Mouse (Mus musculus): ENCODE results near the gene Krt78. TPM values are rescaled to one million over a fixed set of nuclear protein-coding genes. Genes with fewer than 3 reads are reported as not detected.

Gene Krt78
- polyA plus RNA-seq, 1 experiment from 2014 or later = 0.35 TPM

GRCm38 (mm10) chr15:101988119-101988518 is 34.0 kb upstream of the Krt78 start:
- H3K36me3 ChIP-seq = no peaks in the 10 kb centered on the region
- H3K27ac ChIP-seq = no peak overlapping the region
- H3K4me1 ChIP-seq = peaks cover 18% of the 10 kb centered on the region
- peak overlapping the region; percentile 35 for H3K4me2 ChIP-seq
- H3K4me3 ChIP-seq = no peak overlapping the region
- H3K27me3 ChIP-seq = 0 out of 2 replicates have a peak, but pooled peaks cover 3% of the 10 kb centered on the region
- peak; percentile 66; the same call in 1 of the 2 replicates for ATAC-seq (ENCODE audit: insufficient number of reproducible peaks, insufficient read depth, low FRiP score, low TSS enrichment, low read depth)
- under 1% methylated on average over 10 of the region's 10 CpGs for WGBS
- no peak overlapping the region for H3K9ac ChIP-seq
- no peaks in the 10 kb centered on the region for H3K9me3 ChIP-seq

GRCm38 (mm10) chr15:101984746-101985145 is 30.7 kb upstream of the Krt78 start:
- Histone ChIP-seq H3K4me1 (peaks cover 13% of the 10 kb centered on the region), H3K27me3 (0 out of 2 replicates have a peak, but pooled peaks cover 3% of the 10 kb centered on the region), H3K9ac (peak overlapping the region; percentile 51), H3K36me3 (no peaks in the 10 kb centered on the region), H3K27ac (no peak overlapping the region; the same call in 1 of the 2 replicates), H3K4me3 (no peak overlapping the region), H3K4me2 (peak overlapping the region; percentile 55), H3K9me3 (no peaks in the 10 kb centered on the region)
- no peak for ATAC-seq (ENCODE audit: insufficient number of reproducible peaks, insufficient read depth, low FRiP score, low TSS enrichment, low read depth)
- WGBS = 13% methylated on average over 6 of the region's 6 CpGs

DNA sequence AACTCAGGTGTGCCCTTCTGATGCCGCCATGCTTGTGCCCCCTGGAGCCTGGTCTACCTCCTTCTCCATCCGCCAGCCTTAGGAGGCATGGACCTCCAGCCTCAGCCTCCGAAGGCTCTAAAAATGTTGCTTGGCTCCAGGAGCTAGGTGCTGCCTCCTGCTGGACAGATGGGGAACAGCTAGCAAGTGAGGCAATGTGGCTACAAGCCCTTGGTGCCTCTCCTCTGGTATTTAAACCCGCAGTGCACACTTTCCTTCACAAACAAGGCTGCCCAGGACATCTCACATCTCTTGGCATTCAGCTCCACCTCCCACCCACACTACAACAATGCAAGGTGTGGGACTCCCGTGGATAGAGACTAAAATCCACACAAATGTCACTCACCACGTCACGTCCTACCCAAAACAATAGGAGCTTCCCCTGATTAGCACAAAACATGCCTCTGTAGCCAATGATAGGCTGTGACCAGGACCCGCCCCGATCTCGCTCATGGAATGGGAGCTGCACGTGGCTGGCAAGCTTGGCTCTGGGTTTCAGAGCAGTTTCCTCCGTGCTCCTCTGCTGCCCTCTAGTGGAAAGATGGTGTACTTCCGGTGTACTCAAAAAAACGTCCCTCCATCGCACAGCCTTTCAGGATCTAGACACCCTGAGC is 30.0 kb upstream of the Krt78 start:
- Histone ChIP-seq H3K9me3 (no peaks in the 10 kb centered on the region), H3K27ac (peak overlapping the region; percentile 78), H3K27me3 (0 out of 2 replicates have a peak, but pooled peaks cover 3% of the 10 kb centered on the region), H3K4me3 (peak overlapping the region; percentile 29), H3K9ac (peak overlapping the region; percentile 51), H3K4me2 (peak overlapping the region; percentile 55), H3K4me1 (peaks cover 13% of the 10 kb centered on the region), H3K36me3 (no peaks in the 10 kb centered on the region)
- WGBS = 1% methylated on average over 15 of the region's 15 CpGs
- peak; percentile 78 for ATAC-seq (ENCODE audit: insufficient number of reproducible peaks, insufficient read depth, low FRiP score, low TSS enrichment, low read depth)

DNA sequence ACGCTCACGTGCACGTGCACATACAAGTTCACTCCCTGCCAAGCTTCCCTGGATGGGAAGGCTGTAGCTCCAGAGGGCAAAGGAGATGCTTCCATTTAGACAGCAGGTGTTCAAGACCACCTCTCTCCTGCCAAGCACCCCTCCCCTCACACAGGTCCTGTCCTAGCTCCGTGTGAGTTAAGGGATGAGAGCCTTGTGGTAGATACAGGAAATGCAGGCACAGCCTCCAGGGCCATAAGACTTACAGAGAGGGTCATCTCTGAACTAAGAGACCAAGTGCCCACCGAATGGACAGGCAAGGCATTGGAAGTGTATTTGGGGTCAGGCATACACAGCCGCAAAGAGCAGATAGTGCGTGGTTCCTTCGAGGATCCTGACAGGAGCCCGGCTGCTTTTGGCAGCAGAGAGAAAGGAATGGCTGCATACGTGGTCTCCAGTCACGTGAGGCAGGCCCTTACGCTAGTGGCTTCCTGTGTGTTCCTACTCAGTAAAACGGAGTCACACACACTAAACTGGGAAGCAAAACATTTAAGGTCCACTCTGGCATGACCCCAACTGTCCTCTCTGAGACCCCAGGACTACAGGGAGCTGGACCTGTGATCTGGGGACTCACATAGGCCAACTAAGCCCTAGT is 29.3 kb upstream of the Krt78 start:
- peaks cover 10% of the 10 kb centered on the region for H3K4me1 ChIP-seq
- 79% methylated on average over 13 of the region's 13 CpGs for WGBS
- H3K27ac ChIP-seq = peak overlapping the region; percentile 78
- H3K4me2 ChIP-seq = peak overlapping the region; percentile 55
- no peak for ATAC-seq (ENCODE audit: insufficient number of reproducible peaks, insufficient read depth, low FRiP score, low TSS enrichment, low read depth)
- H3K36me3 ChIP-seq = no peaks in the 10 kb centered on the region
- peak overlapping the region; percentile 29; the same call in 1 of the 2 replicates for H3K4me3 ChIP-seq
- no peaks in the 10 kb centered on the region for H3K27me3 ChIP-seq
- H3K9ac ChIP-seq = no peak overlapping the region
- H3K9me3 ChIP-seq = no peaks in the 10 kb centered on the region

DNA sequence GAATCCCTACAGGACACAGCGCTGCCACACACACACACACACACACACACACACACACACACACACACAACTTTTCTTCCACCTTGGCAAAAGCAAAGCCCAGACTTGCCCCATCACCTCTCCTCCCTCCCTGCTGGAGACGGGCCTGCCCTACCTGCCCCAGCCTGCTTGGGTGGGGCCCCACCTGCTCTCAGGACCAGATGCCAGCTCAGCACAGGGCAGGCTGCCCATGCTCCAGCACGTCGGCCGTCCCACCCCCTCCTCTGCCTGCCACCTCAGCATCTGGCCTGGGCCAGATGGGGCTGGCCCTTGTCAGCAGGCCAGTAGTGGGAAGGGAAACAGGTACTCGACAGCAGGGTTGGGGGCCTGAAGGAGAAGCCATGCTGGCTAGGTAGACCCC is 26.8 kb upstream of the Krt78 start:
- Histone ChIP-seq H3K9me3 (no peaks in the 10 kb centered on the region), H3K4me3 (no peak overlapping the region), H3K9ac (peak overlapping the region; percentile 16; the same call in 1 of the 2 replicates), H3K4me1 (peaks cover 33% of the 10 kb centered on the region), H3K27me3 (no peaks in the 10 kb centered on the region), H3K27ac (peak overlapping the region; percentile 76), H3K36me3 (no peaks in the 10 kb centered on the region), H3K4me2 (no peak overlapping the region)
- 62% methylated on average over 6 of the region's 6 CpGs for WGBS
- ATAC-seq (ENCODE audit: insufficient number of reproducible peaks, insufficient read depth, low FRiP score, low TSS enrichment, low read depth) = no peak

GRCm38 (mm10) chr15:101977043-101977726 is 23.1 kb upstream of the Krt78 start:
- ATAC-seq (ENCODE audit: insufficient number of reproducible peaks, insufficient read depth, low FRiP score, low TSS enrichment, low read depth) = peak; percentile 81
- Histone ChIP-seq H3K4me1 (peaks cover 42% of the 10 kb centered on the region), H3K4me3 (peak overlapping the region; percentile 34), H3K36me3 (no peaks in the 10 kb centered on the region), H3K27me3 (no peaks in the 10 kb centered on the region), H3K9ac (peak overlapping the region; percentile 71), H3K27ac (peak overlapping the region; percentile 96), H3K9me3 (no peaks in the 10 kb centered on the region), H3K4me2 (peak overlapping the region; percentile 64)
- 2% methylated on average over 39 of the region's 39 CpGs for WGBS

DNA sequence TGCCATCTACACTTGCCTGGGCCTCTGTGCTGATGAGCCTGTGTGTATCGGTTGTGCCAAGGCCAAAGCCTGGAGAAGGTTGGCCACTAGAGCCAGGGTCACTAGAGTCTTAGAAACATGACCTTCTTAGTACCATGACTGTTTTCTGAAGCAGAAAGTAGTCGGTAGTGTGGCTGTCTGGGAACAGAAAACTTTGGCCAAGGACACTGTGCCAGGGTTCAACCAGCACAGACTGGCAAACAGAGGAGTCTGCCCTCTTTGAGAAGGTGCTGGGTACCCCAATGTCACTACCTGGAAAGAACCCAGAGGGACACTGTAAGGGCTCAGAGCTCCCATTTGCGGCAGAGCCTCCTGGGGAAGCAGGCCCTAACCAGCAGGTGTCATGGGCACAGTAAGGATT is 22.6 kb upstream of the Krt78 start:
- peak overlapping the region; percentile 34; the same call in 1 of the 2 replicates for H3K4me3 ChIP-seq
- H3K9me3 ChIP-seq = no peaks in the 10 kb centered on the region
- H3K27me3 ChIP-seq = no peaks in the 10 kb centered on the region
- peak overlapping the region; percentile 96 for H3K27ac ChIP-seq
- H3K36me3 ChIP-seq = no peaks in the 10 kb centered on the region
- H3K9ac ChIP-seq = peak overlapping the region; percentile 71; the same call in 1 of the 2 replicates
- peak overlapping the region; percentile 64 for H3K4me2 ChIP-seq
- ATAC-seq (ENCODE audit: insufficient number of reproducible peaks, insufficient read depth, low FRiP score, low TSS enrichment, low read depth) = no peak
- peaks cover 42% of the 10 kb centered on the region for H3K4me1 ChIP-seq
- WGBS = 54% methylated on average over 3 of the region's 3 CpGs

- Histone ChIP-seq H3K36me3 (no peaks in the 10 kb centered on the region), H3K27ac (peak overlapping the region; percentile 96), H3K4me1 (peaks cover 42% of the 10 kb centered on the region), H3K4me2 (no peak overlapping the region), H3K9ac (peak overlapping the region; percentile 32; the same call in 1 of the 2 replicates), H3K27me3 (no peaks in the 10 kb centered on the region), H3K4me3 (no peak overlapping the region), H3K9me3 (no peaks in the 10 kb centered on the region)
- no peak for ATAC-seq (ENCODE audit: insufficient number of reproducible peaks, insufficient read depth, low FRiP score, low TSS enrichment, low read depth)
- 54% methylated on average over 5 of the region's 5 CpGs for WGBS
These were observed 21.9 kb upstream of the Krt78 start for GRCm38 (mm10) chr15:101976023-101976422.

- no peak overlapping the region for H3K4me2 ChIP-seq
- H3K4me3 ChIP-seq = no peak overlapping the region
- 53% methylated on average over 16 of the region's 16 CpGs for WGBS
- H3K27ac ChIP-seq = peak overlapping the region; percentile 96; the same call in 1 of the 2 replicates
- H3K9me3 ChIP-seq = no peaks in the 10 kb centered on the region
- H3K9ac ChIP-seq = no peak overlapping the region
- no peaks in the 10 kb centered on the region for H3K27me3 ChIP-seq
- H3K36me3 ChIP-seq = no peaks in the 10 kb centered on the region
- H3K4me1 ChIP-seq = peaks cover 42% of the 10 kb centered on the region
- ATAC-seq (ENCODE audit: insufficient number of reproducible peaks, insufficient read depth, low FRiP score, low TSS enrichment, low read depth) = no peak
These were observed 20.2 kb upstream of the Krt78 start for GRCm38 (mm10) chr15:101974083-101974845.

DNA sequence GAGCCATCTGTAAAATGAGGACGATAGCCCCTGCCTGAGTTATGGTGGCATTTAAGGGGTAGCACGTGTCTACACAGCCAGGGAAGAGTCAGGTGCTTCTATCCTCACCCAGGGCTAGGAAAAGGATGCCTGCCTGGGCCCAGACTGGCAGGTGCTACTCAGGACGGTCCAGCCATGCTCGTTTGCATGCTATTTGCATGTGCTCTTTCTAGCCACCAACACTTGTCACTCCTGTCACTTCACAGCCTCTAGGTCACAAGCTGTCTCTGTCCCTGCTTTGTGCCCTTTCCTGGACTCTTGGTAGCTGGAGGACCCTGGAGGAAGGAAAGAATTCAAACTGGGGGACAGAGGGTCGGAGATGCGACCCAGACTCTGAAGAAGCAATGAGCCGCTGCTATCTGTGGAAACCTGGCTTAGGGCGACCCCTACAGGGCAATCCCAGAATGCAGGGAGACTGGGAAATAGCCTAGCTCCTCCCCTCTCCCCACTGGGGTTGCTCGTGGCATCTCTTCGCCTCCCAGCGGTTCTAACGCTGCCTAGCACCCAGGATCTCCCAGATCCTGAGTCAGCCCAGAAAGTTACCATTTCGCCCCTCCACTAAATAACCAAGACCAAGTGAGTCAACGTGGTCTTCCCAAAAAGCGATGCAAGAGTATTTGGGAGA is 19.5 kb upstream of the Krt78 start:
- H3K9me3 ChIP-seq = no peaks in the 10 kb centered on the region
- ATAC-seq (ENCODE audit: insufficient number of reproducible peaks, insufficient read depth, low FRiP score, low TSS enrichment, low read depth) = no peak
- no peak overlapping the region for H3K4me3 ChIP-seq
- peak overlapping the region; percentile 96; the same call in 1 of the 2 replicates for H3K27ac ChIP-seq
- no peak overlapping the region for H3K9ac ChIP-seq
- H3K36me3 ChIP-seq = no peaks in the 10 kb centered on the region
- 14% methylated on average over 15 of the region's 15 CpGs for whole genome bisulfite sequencing
- H3K27me3 ChIP-seq = no peaks in the 10 kb centered on the region
- H3K4me2 ChIP-seq = no peak overlapping the region
- peaks cover 42% of the 10 kb centered on the region for H3K4me1 ChIP-seq
